Mouse (Mus musculus) megakaryocyte-erythroid progenitor cell, adult 5-6 weeks (primary cell): ENCODE measurements around the gene Ugt1a6b. TPM values are rescaled to one million over a fixed set of nuclear protein-coding genes. Genes with fewer than 3 reads are reported as not detected.

Experiments used
- total RNA-seq, 2 experiments: library from RNA; stranded (forward) in 1 of 2; stranded (reverse) in 1 of 2; fragments of 200-1000, 215-1000 nt in 1 of 2; fragments of >200 nt in 1 of 2; fragmentation: Nextera tagmentation in 1 of 2; gene quantifications; 2 replicates each; pipeline ENCODE4 v1.2.3; 2014 to 2017

Gene Ugt1a6b
- total RNA-seq, 2 experiments from 2014 or later, result 0.83 TPM; not detected in 1

Other genes starting within 250 kb of the Ugt1a6b start
- gene Dgkd, start 250.0 kb upstream of the Ugt1a6b start, total RNA-seq (2014; fragmentation: Nextera tagmentation), result 35.7 and 42.1 TPM in 2 replicates
- 17.5 and 26.8 TPM in 2 replicates for gene Dgkd, start 250.0 kb upstream of the Ugt1a6b start, total RNA-seq (2017)
- 12.7 and 16.0 TPM in 2 replicates for gene Usp40, start 94.7 kb upstream of the Ugt1a6b start, total RNA-seq (2014; fragmentation: Nextera tagmentation)
- gene Usp40, start 94.7 kb upstream of the Ugt1a6b start, total RNA-seq (2017), result 11.5 and 14.8 TPM in 2 replicates
- gene Ugt1a10, start 47.9 kb upstream of the Ugt1a6b start, total RNA-seq (2014; fragmentation: Nextera tagmentation), result not detected in 2 replicates
- gene Ugt1a10, start 47.9 kb upstream of the Ugt1a6b start, total RNA-seq (2017), result not detected in 2 replicates
- not detected in 2 replicates for gene Ugt1a9, start 32.5 kb upstream of the Ugt1a6b start, total RNA-seq (2014; fragmentation: Nextera tagmentation)
- 2.4 TPM in 1 of 2 replicates, not detected in the other for gene Ugt1a9, start 32.5 kb upstream of the Ugt1a6b start, total RNA-seq (2017)
- gene Ugt1a8, start 15.4 kb upstream of the Ugt1a6b start, total RNA-seq (2014; fragmentation: Nextera tagmentation), result not detected in 2 replicates
- not detected in 2 replicates for gene Ugt1a8, start 15.4 kb upstream of the Ugt1a6b start, total RNA-seq (2017)
- 0.11 TPM in 1 of 2 replicates, not detected in the other for gene Ugt1a7c, start 8.2 kb upstream of the Ugt1a6b start, total RNA-seq (2014; fragmentation: Nextera tagmentation)
- 0.61 and 2.3 TPM in 2 replicates for gene Ugt1a7c, start 8.2 kb upstream of the Ugt1a6b start, total RNA-seq (2017)
- not detected in 2 replicates for gene Ugt1a6a, start 31.6 kb downstream of the Ugt1a6b start, total RNA-seq (2014; fragmentation: Nextera tagmentation)
- not detected in 2 replicates for gene Ugt1a6a, start 31.6 kb downstream of the Ugt1a6b start, total RNA-seq (2017)
- gene Ugt1a5, start 62.8 kb downstream of the Ugt1a6b start, total RNA-seq (2014; fragmentation: Nextera tagmentation), result 1.5 TPM in 1 of 2 replicates, not detected in the other
- not detected in 2 replicates for gene Ugt1a5, start 62.8 kb downstream of the Ugt1a6b start, total RNA-seq (2017)
- gene Ugt1a2, start 97.3 kb downstream of the Ugt1a6b start, total RNA-seq (2014; fragmentation: Nextera tagmentation), result 1.0 TPM in 1 of 2 replicates, not detected in the other
- not detected in 2 replicates for gene Ugt1a2, start 97.3 kb downstream of the Ugt1a6b start, total RNA-seq (2017)
- gene Dnajb3, start 102.5 kb downstream of the Ugt1a6b start, total RNA-seq (2014; fragmentation: Nextera tagmentation), result 8.2 and 9.5 TPM in 2 replicates
- 0.99 and 1.8 TPM in 2 replicates for gene Dnajb3, start 102.5 kb downstream of the Ugt1a6b start, total RNA-seq (2017)
- gene Ugt1a1, start 108.7 kb downstream of the Ugt1a6b start, total RNA-seq (2014; fragmentation: Nextera tagmentation), result not detected in 2 replicates
- gene Ugt1a1, start 108.7 kb downstream of the Ugt1a6b start, total RNA-seq (2017), result not detected in 2 replicates
- gene Mroh2a, start 123.7 kb downstream of the Ugt1a6b start, total RNA-seq (2014; fragmentation: Nextera tagmentation), result 0.25 TPM in 1 of 2 replicates, not detected in the other
- gene Mroh2a, start 123.7 kb downstream of the Ugt1a6b start, total RNA-seq (2017), result 0.05 and 1.9 TPM in 2 replicates
- gene Hjurp, start 174.4 kb downstream of the Ugt1a6b start, total RNA-seq (2014; fragmentation: Nextera tagmentation), result 203 and 209 TPM in 2 replicates
- 173 and 190 TPM in 2 replicates for gene Hjurp, start 174.4 kb downstream of the Ugt1a6b start, total RNA-seq (2017)
- gene Trpm8, start 174.4 kb downstream of the Ugt1a6b start, total RNA-seq (2014; fragmentation: Nextera tagmentation), result not detected in 2 replicates
- not detected in 2 replicates for gene Trpm8, start 174.4 kb downstream of the Ugt1a6b start, total RNA-seq (2017)